ENCODE assay signal across 30 mouse cellular contexts in genomic region chr14:100508087-100508486, GRCm38 (mm10).
"Had no signal": no experiment of that assay in that cellular context is flagged by ENCODE, and none has a peak within 500 bp of the region (broad histone marks: within the 10 kb centered on the region; RNA-seq: fewer than 3 reads in every experiment).

No protein-coding gene starts in this region.

- DNase-seq: left cerebral cortex, postnatal 4 days; liver, embryonic 13.5 days; liver, postnatal 0 days; lung, adult 18-20 months; lung, adult 2 months; lung, postnatal 10 days; lung, postnatal 14 days; lung, postnatal 36 days; lung, postnatal 4 days; midbrain, embryonic 14.5 days had no signal

- H3K4me2 ChIP-seq: limb, embryonic 12.5 days; limb, embryonic 13.5 days; limb, embryonic 15.5 days; liver, embryonic 11.5 days; liver, embryonic 12.5 days; liver, embryonic 13.5 days; liver, embryonic 15.5 days; lung, embryonic 14.5 days; lung, embryonic 15.5 days; midbrain, embryonic 11.5 days; midbrain, embryonic 12.5 days; midbrain, embryonic 13.5 days; midbrain, embryonic 15.5 days had no signal

- H3K9ac ChIP-seq: limb, embryonic 12.5 days; limb, embryonic 13.5 days; limb, embryonic 15.5 days; liver, embryonic 12.5 days; liver, embryonic 13.5 days; liver, embryonic 14.5 days; liver, embryonic 15.5 days; liver, postnatal 0 days; lung, embryonic 14.5 days; lung, embryonic 15.5 days; midbrain, embryonic 12.5 days; midbrain, embryonic 13.5 days; midbrain, embryonic 15.5 days had no signal

- H3K4me3 ChIP-seq: limb, embryonic 10.5 days; limb, embryonic 12.5 days; limb, embryonic 13.5 days; limb, embryonic 15.5 days; liver, embryonic 12.5 days; liver, embryonic 13.5 days; liver, embryonic 15.5 days; lung, embryonic 15.5 days; megakaryocyte, embryonic 14.5 days; midbrain, embryonic 10.5 days; midbrain, embryonic 12.5 days; midbrain, embryonic 13.5 days; midbrain, embryonic 15.5 days; myocyte had no signal

- H3K9me3 ChIP-seq: limb, embryonic 10.5 days; limb, embryonic 12.5 days; limb, embryonic 13.5 days; limb, embryonic 15.5 days; liver, embryonic 12.5 days; liver, embryonic 13.5 days; liver, embryonic 15.5 days; lung, embryonic 15.5 days; midbrain, embryonic 10.5 days; midbrain, embryonic 12.5 days; midbrain, embryonic 13.5 days; midbrain, embryonic 15.5 days had no signal

- H3K27ac ChIP-seq: limb, embryonic 10.5 days; limb, embryonic 12.5 days; limb, embryonic 13.5 days; limb, embryonic 15.5 days; liver, embryonic 12.5 days; liver, embryonic 13.5 days; liver, embryonic 14.5 days; liver, embryonic 15.5 days; lung, embryonic 15.5 days; macrophage; midbrain, embryonic 10.5 days; midbrain, embryonic 12.5 days; midbrain, embryonic 13.5 days; midbrain, embryonic 15.5 days had no signal

- ATAC-seq: liver, embryonic 12.5 days; liver, postnatal 0 days; lung, postnatal 0 days; midbrain, embryonic 13.5 days; midbrain, embryonic 15.5 days; midbrain, embryonic 16.5 days had no signal

- H3K36me3 ChIP-seq: limb, embryonic 10.5 days; limb, embryonic 12.5 days; limb, embryonic 13.5 days; limb, embryonic 15.5 days; liver, embryonic 12.5 days; liver, embryonic 13.5 days; liver, embryonic 15.5 days; lung, embryonic 15.5 days; midbrain, embryonic 10.5 days; midbrain, embryonic 12.5 days; midbrain, embryonic 13.5 days; midbrain, embryonic 15.5 days had no signal

- H3K4me1 ChIP-seq: limb, embryonic 12.5 days; limb, embryonic 13.5 days; limb, embryonic 15.5 days; liver, embryonic 12.5 days; liver, embryonic 13.5 days; liver, embryonic 15.5 days; lung, embryonic 15.5 days; megakaryocyte, embryonic 14.5 days; midbrain, embryonic 10.5 days; midbrain, embryonic 12.5 days; midbrain, embryonic 13.5 days; midbrain, embryonic 15.5 days had no signal

- H3K27me3 ChIP-seq: limb, embryonic 12.5 days; limb, embryonic 13.5 days; limb, embryonic 15.5 days; liver, embryonic 12.5 days; liver, embryonic 13.5 days; liver, embryonic 15.5 days; lung, embryonic 15.5 days; megakaryocyte, embryonic 14.5 days; midbrain, embryonic 12.5 days; midbrain, embryonic 13.5 days; midbrain, embryonic 15.5 days had no signal
